Mouse (Mus musculus) CH12.LX (cell line): ENCODE measurements around the gene Itga4. TPM values are rescaled to one million over a fixed set of nuclear protein-coding genes. Genes with fewer than 3 reads are reported as not detected.

Experiments used
- DNase-seq: peaks from one replicate; pipeline ENCODE4 v3.0.0-alpha.2; 2013; ENCODE audit errors: extremely low read depth
- H3K27ac ChIP-seq: 2 replicates; pipeline ENCODE4 v1.5.1; 2012; ENCODE audit warnings: low read depth, mild to moderate bottlenecking, control low read depth, moderate library complexity; ENCODE audit not compliant: insufficient read depth
- H3K27me3 ChIP-seq: replicated peaks from 2 replicates; pipeline ENCODE3; 2012; ENCODE audit warnings: inconsistent platforms
- H3K36me3 ChIP-seq, 2 experiments: replicated peaks in 1 of 2; 2 replicates each; pipeline versions ENCODE3 to v1.6.1; 2012; ENCODE audit warnings: inconsistent platforms in 1 of 2, low read length in 1 of 2, mild to moderate bottlenecking in 1 of 2, mixed read lengths in 1 of 2, moderate library complexity in 1 of 2; ENCODE audit not compliant: control insufficient read depth in 1 of 2, insufficient read depth in 1 of 2
- H3K4me1 ChIP-seq, 2 experiments: 2 replicates each; pipeline ENCODE4 v1.6.1; 2012; ENCODE audit warnings: inconsistent platforms in 1 of 2, moderate library complexity in 1 of 2; ENCODE audit not compliant: insufficient read depth in 2 of 2, control insufficient read depth in 1 of 2
- H3K4me2 ChIP-seq: 2 replicates; pipeline ENCODE4 v1.6.1; 2012; ENCODE audit warnings: low read depth, mild to moderate bottlenecking, control low read depth; ENCODE audit not compliant: poor library complexity, insufficient read depth, severe bottlenecking
- H3K4me3 ChIP-seq, 3 experiments: fragments of 150-350 bp in 1 of 3; sonication (generic) in 1 of 3; replicated peaks in 1 of 3; 2 replicates each; pipeline versions ENCODE3 to v1.5.1; 2011 to 2012; ENCODE audit warnings: low read depth in 2 of 3, low read length in 2 of 3, mild to moderate bottlenecking in 2 of 3, moderate library complexity in 2 of 3, control low read depth in 1 of 3, improper control_type of control experiment in 1 of 3, inconsistent platforms in 1 of 3, mixed read lengths in 1 of 3; ENCODE audit not compliant: poor library complexity in 1 of 3
- H3K79me2 ChIP-seq: replicated peaks from 2 replicates; pipeline ENCODE4 v1.6.1; 2012; ENCODE audit warnings: mild to moderate bottlenecking, moderate library complexity; ENCODE audit not compliant: control insufficient read depth, poor library complexity, insufficient read depth, severe bottlenecking; ENCODE audit errors: extremely low read depth
- H3K9ac ChIP-seq: 2 replicates; pipeline ENCODE4 v1.6.1; 2012; ENCODE audit warnings: low read depth, mild to moderate bottlenecking, control low read depth, moderate library complexity; ENCODE audit not compliant: insufficient read depth
- H3K9me3 ChIP-seq: replicated peaks from 2 replicates; pipeline ENCODE3; 2012; ENCODE audit warnings: low read length, inconsistent platforms, mixed read lengths
- BHLHE40 ChIP-seq: IDR thresholded peaks from 2 replicates; pipeline ENCODE4 v1.6.1; 2011; ENCODE audit warnings: mild to moderate bottlenecking, low read depth, low read length, improper control_type of control experiment
- CHD2 ChIP-seq: IDR thresholded peaks from 2 replicates; pipeline ENCODE4 v1.6.1; 2011; ENCODE audit warnings: low read length, improper control_type of control experiment
- E2F4 ChIP-seq: IDR thresholded peaks from 2 replicates; pipeline ENCODE4 v1.6.1; 2011; ENCODE audit warnings: low read depth, low read length, improper control_type of control experiment; ENCODE audit not compliant: insufficient replicate concordance
- EP300 ChIP-seq: IDR thresholded peaks from 2 replicates; pipeline ENCODE4 v1.6.1; 2011; ENCODE audit warnings: low read length, improper control_type of control experiment
- JUN ChIP-seq: IDR thresholded peaks from 2 replicates; pipeline ENCODE4 v1.6.1; 2011; ENCODE audit warnings: low read depth, mild to moderate bottlenecking, low read length, improper control_type of control experiment, moderate library complexity; ENCODE audit not compliant: insufficient read depth
- JUND ChIP-seq: conservative IDR thresholded peaks from 2 replicates; pipeline ENCODE4 v1.6.1; 2011; ENCODE audit warnings: low read depth, low read length, improper control_type of control experiment
- KAT2A ChIP-seq: IDR thresholded peaks from 2 replicates; pipeline ENCODE4 v1.6.1; 2012; ENCODE audit warnings: low read length, improper control_type of control experiment, inconsistent platforms; ENCODE audit not compliant: insufficient replicate concordance
- MAZ ChIP-seq: IDR thresholded peaks from 2 replicates; pipeline ENCODE4 v1.6.1; 2012; ENCODE audit warnings: low read depth, mild to moderate bottlenecking, inconsistent platforms, low read length, improper control_type of control experiment, moderate library complexity
- MEF2A ChIP-seq: IDR thresholded peaks from 2 replicates; pipeline ENCODE4 v1.6.1; 2014; ENCODE audit warnings: low read depth, mild to moderate bottlenecking, inconsistent platforms, low read length, improper control_type of control experiment, borderline replicate concordance
- MXI1 ChIP-seq: IDR thresholded peaks from 2 replicates; pipeline ENCODE4 v1.6.1; 2011; ENCODE audit warnings: mild to moderate bottlenecking, low read depth, low read length, improper control_type of control experiment
- MYC ChIP-seq: IDR thresholded peaks from 2 replicates; pipeline ENCODE4 v1.6.1; 2011; ENCODE audit warnings: low read depth, mild to moderate bottlenecking, improper control_type of control experiment, low read length
- POLR2A ChIP-seq: IDR thresholded peaks from 2 replicates; pipeline ENCODE4 v1.6.1; 2011; ENCODE audit warnings: low read depth, mild to moderate bottlenecking, improper control_type of control experiment, low read length
- RAD21 ChIP-seq: IDR thresholded peaks from 2 replicates; pipeline ENCODE4 v1.6.1; 2011; ENCODE audit warnings: low read depth, mild to moderate bottlenecking, low read length, improper control_type of control experiment, moderate library complexity
- TCF12 ChIP-seq: IDR thresholded peaks from 2 replicates; pipeline ENCODE4 v1.6.1; 2014; ENCODE audit warnings: low read depth, mild to moderate bottlenecking, inconsistent platforms, low read length, improper control_type of control experiment
- USF1 ChIP-seq: IDR thresholded peaks from 2 replicates; pipeline ENCODE4 v1.6.1; 2014; ENCODE audit warnings: low read depth, mild to moderate bottlenecking, inconsistent platforms, low read length, improper control_type of control experiment
- USF2 ChIP-seq: conservative IDR thresholded peaks from 2 replicates; pipeline ENCODE4 v1.6.1; 2011; ENCODE audit warnings: low read depth, low read length, improper control_type of control experiment
- ZKSCAN1 ChIP-seq: IDR thresholded peaks from 2 replicates; pipeline ENCODE4 v1.6.1; 2012; ENCODE audit warnings: low read depth, inconsistent platforms, low read length, improper control_type of control experiment, borderline replicate concordance
- ZMIZ1 ChIP-seq: IDR thresholded peaks from 2 replicates; pipeline ENCODE4 v1.6.1; 2012; ENCODE audit warnings: low read depth, mild to moderate bottlenecking, inconsistent platforms, low read length, improper control_type of control experiment
- dilution Hi-C: fragments of 300-500 bp; cut with MboI; formaldehyde crosslinking; loops from 2 replicates; pipeline ENCODE4 v1.14.3; 2020; ENCODE audit warnings: low sequenced_read_pairs; ENCODE audit not compliant: extremely low pct_unique_long_range_greater_than_20kb, extremely low pct_ligation_motif_present
- in situ Hi-C: fragments of 300-500 bp; cut with MboI; formaldehyde crosslinking; loops from 3 replicates; pipeline ENCODE4 v1.14.3; 2019; ENCODE audit warnings: low sequenced_read_pairs, low pct_ligation_motif_present, low pct_unique_long_range_greater_than_20kb, mixed read lengths
- polyA plus RNA-seq: library from polyadenylated mRNA; unstranded; fragments of >175 nt; gene quantifications from 2 replicates; pipeline ENCODE4 v1.2.1, GENCODE M21; 2012; ENCODE audit warnings: low read depth; ENCODE audit not compliant: insufficient read length
- total RNA-seq, 2 experiments: library from RNA; depleted of rRNA; stranded (reverse); fragments of 300-350 nt in 1 of 2; fragments of >200 nt in 1 of 2; gene quantifications; 2 replicates each; pipeline ENCODE4 v1.2.3; 2012 to 2014

The Itga4 gene
- total and polyA plus RNA-seq, 3 experiments = 51.2 to 79.3 (median 54.3) TPM

DNA sequence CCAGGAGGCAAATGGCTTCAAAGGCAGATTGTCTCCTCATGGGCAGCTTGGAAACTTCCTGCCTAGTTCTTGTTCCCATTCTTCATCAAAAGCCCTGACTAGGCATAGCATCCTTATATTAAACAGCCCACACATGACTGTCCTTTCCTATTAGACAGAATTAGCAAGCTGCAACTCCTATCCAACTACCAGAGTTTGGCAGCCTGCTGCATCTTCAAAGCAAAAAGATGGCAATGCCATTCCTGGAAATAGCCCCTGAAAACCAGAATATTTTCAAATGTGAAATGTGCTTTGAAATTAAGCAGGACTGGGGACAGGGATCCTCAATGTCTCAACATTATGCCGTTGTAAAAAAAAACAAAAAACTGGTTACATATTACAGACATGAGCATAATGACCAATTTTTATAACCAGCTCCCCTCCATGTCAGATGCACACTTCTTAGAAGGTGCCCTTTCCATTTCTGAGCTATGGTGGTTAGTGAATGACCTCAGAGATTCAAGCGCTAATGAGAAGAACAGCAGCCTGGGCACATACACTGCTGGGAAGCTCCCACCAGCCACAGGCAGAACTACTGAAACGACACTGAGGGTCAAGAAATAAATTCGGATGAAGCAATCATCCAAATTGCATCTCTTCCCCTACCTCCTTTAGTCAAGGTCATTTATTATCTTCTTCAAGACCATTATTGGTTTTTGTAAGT, 97.0 kb downstream of the Itga4 start:
- no peak overlapping the region for H3K9ac ChIP-seq
- in situ Hi-C loops = loop anchor here (25.0 kb wide), 3 partner anchors 285 to 410 kb away; partner anchors contain the start of gene Itprid2
- H3K27ac ChIP-seq = no peak overlapping the region
- no peak for TF ChIP-seq JUN
- no peak for TF ChIP-seq BHLHE40
- no peak for TF ChIP-seq MAZ
- no peak for TF ChIP-seq MEF2A
- no peak for TF ChIP-seq TCF12
- TF ChIP-seq JUND = no peak
- TF ChIP-seq KAT2A = no peak
- no peak for TF ChIP-seq E2F4
- TF ChIP-seq CHD2 = no peak
- no peak for TF ChIP-seq RAD21
- no peak for TF ChIP-seq USF1
- TF ChIP-seq USF2 = no peak
- no peak for TF ChIP-seq POLR2A
- TF ChIP-seq MYC = no peak
- no peak for TF ChIP-seq ZMIZ1
- no peak overlapping the region for H3K4me3 ChIP-seq
- peaks cover 0 to 3% of the 10 kb centered on the region in 2 experiments; a peak in 2 of 4 replicates for H3K4me1 ChIP-seq
- H3K79me2 ChIP-seq = no peaks in the 10 kb centered on the region
- H3K36me3 ChIP-seq = peaks cover 32 to 75% of the 10 kb centered on the region in 2 experiments
- dilution Hi-C loops = no loop called here
- no peaks in the 10 kb centered on the region for H3K9me3 ChIP-seq
- DNase-seq = no peak
- no peak overlapping the region for H3K4me2 ChIP-seq
- H3K27me3 ChIP-seq = no peaks in the 10 kb centered on the region

DNA sequence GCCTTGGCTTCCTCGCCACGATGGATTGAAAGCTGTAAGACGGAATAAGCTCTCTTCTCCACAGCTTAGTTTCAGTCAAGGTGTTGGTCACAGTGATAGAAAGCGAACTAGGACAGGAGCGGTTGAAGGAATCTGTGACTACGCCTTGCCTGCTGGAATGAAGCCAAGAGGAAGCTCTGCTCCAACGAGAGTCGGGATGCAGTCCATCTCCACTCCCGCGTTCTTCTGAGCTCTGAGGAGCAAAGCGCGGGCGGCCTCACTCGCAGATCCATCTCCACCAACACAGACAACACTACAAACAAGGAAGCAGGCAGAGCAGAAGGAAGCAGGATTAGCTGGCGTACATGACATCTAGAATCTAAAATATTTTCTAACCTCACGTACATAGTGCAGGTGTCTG, 99.5 kb downstream of the Itga4 start:
- no peak for DNase-seq
- H3K4me2 ChIP-seq = no peak overlapping the region
- no peak overlapping the region for H3K4me3 ChIP-seq
- no peaks in the 10 kb centered on the region for H3K9me3 ChIP-seq
- H3K79me2 ChIP-seq = no peaks in the 10 kb centered on the region
- no peak overlapping the region for H3K27ac ChIP-seq
- H3K36me3 ChIP-seq = peaks cover 33 to 83% of the 10 kb centered on the region in 2 experiments
- no peaks in the 10 kb centered on the region for H3K27me3 ChIP-seq
- dilution Hi-C loops = no loop called here
- peaks cover 0 to under 1% of the 10 kb centered on the region in 2 experiments; a peak in 1 of 4 replicates for H3K4me1 ChIP-seq
- TF ChIP-seq MXI1 (no peak), JUN (no peak), EP300 (no peak), ZKSCAN1 (no peak), USF1 (no peak)
- TF ChIP-seq, all 38 proteins: peak for 0
- H3K9ac ChIP-seq = no peak overlapping the region
- in situ Hi-C loops = loop anchor here (25.0 kb wide), 3 partner anchors 283 to 408 kb away; partner anchors contain the start of gene Itprid2
